Comparison of ENCODE assay signal across 8 mouse cellular contexts in the genomic region with DNA sequence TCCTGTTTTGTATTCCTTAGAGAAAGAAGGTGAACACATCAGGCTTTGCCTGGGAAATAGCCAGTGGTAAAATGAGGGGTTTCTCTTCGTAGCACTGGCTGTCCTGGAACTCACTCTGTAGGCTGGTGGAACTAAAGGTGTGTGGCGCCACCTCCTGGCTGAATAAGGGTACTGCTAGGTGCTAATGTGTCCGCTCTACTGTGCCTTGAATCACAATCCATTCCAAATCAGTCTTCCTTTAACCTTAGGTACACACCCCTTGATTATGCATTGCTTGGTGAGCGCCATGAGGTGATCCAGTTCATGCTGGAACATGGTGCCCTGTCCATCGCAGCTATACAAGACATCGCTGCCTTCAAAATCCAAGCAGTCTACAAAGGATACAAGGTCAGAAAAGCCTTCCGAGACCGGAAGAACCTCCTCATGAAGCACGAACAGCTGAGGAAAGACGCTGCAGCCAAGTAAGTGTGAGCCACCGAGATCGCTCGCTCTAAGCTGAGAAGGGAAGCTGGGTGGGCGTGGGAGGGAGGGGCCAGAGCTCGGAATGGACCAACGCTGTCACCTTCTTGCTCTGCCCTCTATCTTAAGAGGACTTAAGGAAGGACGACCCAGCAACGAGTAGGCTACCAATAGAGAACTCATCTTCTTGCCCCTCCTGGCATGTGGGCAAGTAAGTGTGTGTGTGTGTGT.
DNase-seq lines count a peak whose midpoint lies in the region; ATAC-seq lines count a peak whose summit lies in the region.

No protein-coding gene starts in this region.

- ATAC-seq in forebrain, embryonic 16.5 days = peak; percentile 65
- peak; percentile 38; the same call in 1 of the 2 replicates for ATAC-seq in hindbrain, embryonic 12.5 days (ENCODE audit: low FRiP score)
- no peak for ATAC-seq in erythroid progenitor cell, adult 5-6 weeks (replicated peaks; ENCODE audit: low FRiP score, poor library complexity, severe bottlenecking)

- no peaks in the 10 kb centered on the region for H3K4me1 ChIP-seq in forebrain, embryonic 16.5 days (replicated peaks; ENCODE audit: control insufficient read depth, insufficient read depth, low read length)
- no peaks in the 10 kb centered on the region for H3K4me1 ChIP-seq in hindbrain, embryonic 12.5 days

- peak; percentile 34 for DNase-seq in MN1 (ENCODE audit: low spot score)
- peak; percentile 42 for DNase-seq in c-Kit-negative CD71-positive TER-119-positive erythroid progenitor cells, embryonic 14.5 days (ENCODE audit: low read depth, low spot score)
- DNase-seq in left cerebral cortex, adult 11 months (ENCODE audit: low spot score) = peak; percentile 30
- peak; percentile 62 for DNase-seq in lung, postnatal 36 days
- peak; percentile 44 for DNase-seq in right cerebral cortex, postnatal 25 days

- no peaks in the 10 kb centered on the region for H3K27me3 ChIP-seq in forebrain, embryonic 16.5 days (replicated peaks; ENCODE audit: control insufficient read depth, insufficient read depth, low read length)
- H3K27me3 ChIP-seq in hindbrain, embryonic 12.5 days = no peaks in the 10 kb centered on the region

- WGBS in forebrain, embryonic 16.5 days = 49% methylated on average over 18 of the region's 18 CpGs
- 51% methylated on average over 18 of the region's 18 CpGs for WGBS in hindbrain, embryonic 12.5 days

- H3K9ac ChIP-seq in forebrain, embryonic 16.5 days (replicated peaks; ENCODE audit: low read depth, low read length) = no peak overlapping the region
- H3K9ac ChIP-seq in hindbrain, embryonic 12.5 days = no peak overlapping the region

- H3K9me3 ChIP-seq in forebrain, embryonic 16.5 days (ENCODE audit: control insufficient read depth, low read length) = no peaks in the 10 kb centered on the region
- H3K9me3 ChIP-seq in hindbrain, embryonic 12.5 days (replicated peaks) = no peaks in the 10 kb centered on the region

- no peak overlapping the region for H3K4me3 ChIP-seq in forebrain, embryonic 16.5 days (replicated peaks; ENCODE audit: low read length)
- no peak overlapping the region for H3K4me3 ChIP-seq in hindbrain, embryonic 12.5 days

- H3K36me3 ChIP-seq in forebrain, embryonic 16.5 days (ENCODE audit: control insufficient read depth, insufficient read depth) = no peaks in the 10 kb centered on the region
- no peaks in the 10 kb centered on the region for H3K36me3 ChIP-seq in hindbrain, embryonic 12.5 days

- H3K27ac ChIP-seq in forebrain, embryonic 16.5 days (ENCODE audit: low read length) = no peak overlapping the region
- no peak overlapping the region for H3K27ac ChIP-seq in hindbrain, embryonic 12.5 days

- 0 out of 2 replicates have a peak overlapping the region, but pooled peaks have one; percentile 0 for H3K4me2 ChIP-seq in forebrain, embryonic 16.5 days (ENCODE audit: low read length)
- no peak overlapping the region; the same call in 1 of the 2 replicates for H3K4me2 ChIP-seq in hindbrain, embryonic 12.5 days (replicated peaks)
